Mouse (Mus musculus): ENCODE results near the gene Mta3.

GRCm38 (mm10) chr17:83699062-83699724 lies 6.8 kb upstream of the Mta3 start:
- TF ChIP-seq CTCF (IDR thresholded peaks at IDR 0.05; ENCODE audit: extremely low read depth, insufficient read depth, low read length): no peak
- no peak for TF ChIP-seq POLR2A (IDR thresholded peaks at IDR 0.05; ENCODE audit: extremely low read depth, insufficient read depth, low read length)
